Comparison of ENCODE assay signal across 8 mouse cellular contexts in the genomic region with DNA sequence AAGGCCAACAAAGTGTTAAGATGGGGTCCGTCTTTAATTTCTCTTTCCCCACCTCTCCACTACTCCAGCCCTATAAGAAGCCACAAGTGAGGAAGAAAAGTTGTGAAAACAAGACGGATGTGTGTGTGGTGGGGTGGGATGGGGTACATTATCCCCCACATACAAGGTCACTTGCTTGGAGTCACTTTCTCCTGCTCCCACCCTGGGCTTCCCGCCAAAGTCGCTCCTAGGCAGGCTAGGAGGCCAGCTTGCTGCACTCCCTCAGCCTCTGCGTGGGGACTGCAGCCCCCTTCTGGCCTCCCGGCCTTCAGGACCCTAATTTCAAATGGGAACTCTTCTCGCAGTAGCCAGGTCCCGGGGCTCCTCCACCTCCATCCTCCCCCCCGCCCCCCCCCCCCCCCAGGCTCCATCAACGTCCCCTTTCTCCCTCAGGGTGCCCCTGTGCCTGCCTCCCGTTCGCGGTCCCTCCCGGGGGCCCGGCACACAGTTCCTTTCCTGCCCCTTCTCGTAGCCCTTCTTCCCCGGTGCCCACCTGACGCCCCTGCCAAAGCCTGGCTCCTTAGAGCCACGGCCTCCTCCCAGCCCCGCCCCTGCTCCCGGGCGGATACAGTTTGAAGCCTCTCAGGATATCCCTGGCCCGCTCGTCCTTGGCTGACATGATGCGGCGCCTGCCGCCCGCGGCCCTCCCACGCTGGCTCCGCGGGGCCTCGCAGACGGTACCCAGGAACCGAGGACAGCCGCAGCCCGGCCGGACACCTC. TPM values are rescaled to one million over a fixed set of nuclear protein-coding genes. Genes with fewer than 3 reads are reported as not detected.
DNase-seq lines count a peak whose midpoint lies in the region; ATAC-seq and TF ChIP-seq lines count a peak whose summit lies in the region.

No protein-coding gene starts in this region.

- DNase-seq in layer of hippocampus, adult 2 months (ENCODE audit: low spot score in 2 of 2): no peak
- no peak for DNase-seq in layer of hippocampus, adult 18-20 months (ENCODE audit: low spot score in 2 of 2)
- DNase-seq in MEL (ENCODE audit: low read depth, low spot score): peak; percentile 55
- DNase-seq in embryo, embryonic 10.5 days (ENCODE audit: low spot score): peak; percentile 32
- DNase-seq in heart, postnatal 4 days: peak; percentile 43
- no peak for DNase-seq in limb, embryonic 14.5 days (ENCODE audit: low spot score)
- DNase-seq in T-cell, adult 2 months (ENCODE audit: low spot score): no peak

- TF ChIP-seq RAD21 in MEL (IDR thresholded peaks at IDR 0.05; ENCODE audit: low read depth, low read length): no peak

- H3K4me2 ChIP-seq in limb, embryonic 14.5 days (replicated peaks; ENCODE audit: low read depth, low read length, severe bottlenecking): peak overlapping the region; percentile 62
- H3K4me2 ChIP-seq in midbrain, embryonic 13.5 days (replicated peaks): peak overlapping the region; percentile 77

- WGBS in limb, embryonic 14.5 days: 2% methylated on average over 36 of the region's 38 CpGs
- WGBS in midbrain, embryonic 13.5 days: 1% methylated on average over 31 of the region's 38 CpGs

- H3K27me3 ChIP-seq in MEL (ENCODE audit: control insufficient read depth in 1 of 2, insufficient read depth in 2 of 2, low read length in 2 of 2): no peaks in the 10 kb centered on the region
- no peaks in the 10 kb centered on the region for H3K27me3 ChIP-seq in limb, embryonic 14.5 days (ENCODE audit: control insufficient read depth, insufficient read depth, low read length)
- no peaks in the 10 kb centered on the region for H3K27me3 ChIP-seq in midbrain, embryonic 13.5 days

- peak; percentile 75 for ATAC-seq in limb, embryonic 14.5 days (ENCODE audit: low FRiP score, low read depth)
- ATAC-seq in midbrain, embryonic 13.5 days: peak; percentile 84

- peaks cover 10 to 17% of the 10 kb centered on the region in 2 experiments for H3K4me1 ChIP-seq in MEL (ENCODE audit: control insufficient read depth in 1 of 2, insufficient read depth in 2 of 2, low read length in 2 of 2)
- 0 out of 2 replicates have a peak, but pooled peaks cover 6% of the 10 kb centered on the region for H3K4me1 ChIP-seq in limb, embryonic 14.5 days (ENCODE audit: control insufficient read depth, insufficient read depth, low read length)
- peaks cover 17% of the 10 kb centered on the region for H3K4me1 ChIP-seq in midbrain, embryonic 13.5 days (replicated peaks)

- H3K9me3 ChIP-seq in MEL (replicated peaks; ENCODE audit: insufficient read depth, low read length): no peaks in the 10 kb centered on the region
- no peaks in the 10 kb centered on the region for H3K9me3 ChIP-seq in limb, embryonic 14.5 days (ENCODE audit: control insufficient read depth, low read length)
- no peaks in the 10 kb centered on the region for H3K9me3 ChIP-seq in midbrain, embryonic 13.5 days

- H3K9ac ChIP-seq in MEL (ENCODE audit: control insufficient read depth, low read depth, low read length, poor library complexity, severe bottlenecking): peak overlapping the region; percentile 85
- H3K9ac ChIP-seq in limb, embryonic 14.5 days (ENCODE audit: low read depth, low read length, severe bottlenecking): peak overlapping the region; percentile 87
- peak overlapping the region; percentile 87 for H3K9ac ChIP-seq in midbrain, embryonic 13.5 days (replicated peaks)

- peak overlapping the region; percentile 81 for H3K4me3 ChIP-seq in layer of hippocampus, adult 2 months
- H3K4me3 ChIP-seq in MEL (ENCODE audit: control insufficient read depth in 1 of 2, insufficient read depth in 1 of 2, low read depth in 2 of 2, low read length in 2 of 2): peak overlapping the region; percentile 72 to 89
- peak overlapping the region; percentile 92 for H3K4me3 ChIP-seq in limb, embryonic 14.5 days (replicated peaks; ENCODE audit: low read length)
- H3K4me3 ChIP-seq in midbrain, embryonic 13.5 days (replicated peaks): peak overlapping the region; percentile 74

- no peak; a peak in 1 of 4 replicates for TF ChIP-seq EP300 in MEL (IDR thresholded peaks at IDR 0.05; ENCODE audit: low read depth in 1 of 2, low read length in 2 of 2)

- peaks cover 0 to 18% of the 10 kb centered on the region in 2 experiments; a peak in 2 of 4 replicates for H3K36me3 ChIP-seq in MEL (ENCODE audit: control insufficient read depth in 1 of 2, insufficient read depth in 2 of 2, low read length in 2 of 2)
- H3K36me3 ChIP-seq in limb, embryonic 14.5 days (ENCODE audit: control insufficient read depth, insufficient read depth, low read length): 0 out of 2 replicates have a peak, but pooled peaks cover 3% of the 10 kb centered on the region
- H3K36me3 ChIP-seq in midbrain, embryonic 13.5 days: 0 out of 2 replicates have a peak, but pooled peaks cover 2% of the 10 kb centered on the region

- H3K79me2 ChIP-seq in MEL (ENCODE audit: control insufficient read depth, insufficient read depth, low read length, poor library complexity): peaks cover 13% of the 10 kb centered on the region

- TF ChIP-seq CTCF in layer of hippocampus, adult 2 months (conservative IDR thresholded peaks at IDR 0.05): no peak
- no peak for TF ChIP-seq CTCF in MEL (IDR thresholded peaks at IDR 0.05 in 2 of 3, conservative IDR thresholded peaks at IDR 0.05 in 1 of 3; ENCODE audit: control insufficient read depth in 1 of 3, insufficient read depth in 1 of 3, low read depth in 2 of 3, low read length in 3 of 3, poor library complexity in 1 of 3, severe bottlenecking in 1 of 3)

- peak overlapping the region; percentile 91 for H3K27ac ChIP-seq in layer of hippocampus, adult 2 months
- H3K27ac ChIP-seq in MEL (ENCODE audit: control insufficient read depth, low read depth, low read length): no peak overlapping the region; the same call in 1 of the 2 replicates
- H3K27ac ChIP-seq in limb, embryonic 14.5 days (replicated peaks; ENCODE audit: low read depth, low read length): peak overlapping the region; percentile 67
- H3K27ac ChIP-seq in midbrain, embryonic 13.5 days: peak overlapping the region; percentile 70

- TF ChIP-seq POLR2A in MEL (IDR thresholded peaks at IDR 0.05; ENCODE audit: control insufficient read depth in 1 of 2, insufficient read depth in 1 of 2, low read depth in 1 of 2, low read length in 2 of 2, poor library complexity in 1 of 2): 0 out of 4 replicates have a peak, but pooled peaks of 1 of the 2 experiments have one; percentile 50
- TF ChIP-seq POLR2A in limb, embryonic 14.5 days (IDR thresholded peaks at IDR 0.05; ENCODE audit: borderline replicate concordance, extremely low read depth, insufficient read depth, insufficient read length): 0 out of 2 replicates have a peak, but pooled peaks have one; percentile 49

TF ChIP-seq in MEL, 35 proteins besides CTCF, POLR2A, EP300 and RAD21:
- TF ChIP-seq MXI1 (IDR thresholded peaks at IDR 0.05; ENCODE audit: low read depth, low read length) (0 out of 2 replicates have a peak, but pooled peaks have one; percentile 35), ETS1 (IDR thresholded peaks at IDR 0.05; ENCODE audit: low read depth, low read length) (no peak)

RNA-seq across cellular contexts. Expression of a gene that starts 0.6 kb away (rescaled TPM):
- total RNA-seq in layer of hippocampus, adult 2 months (2021): 10 to 100 TPM; 49.0 to 54.7 TPM
- 10 to 100 TPM; 47.3 to 48.9 TPM for total RNA-seq in layer of hippocampus, adult 18-20 months (2021)
- total RNA-seq in MEL (2012; rRNA removed): 13.4 and 13.8 TPM in 2 replicates
- 10 to 100 TPM in 1 of 2 experiments, not detected in 1; 79.9 TPM for polyA plus RNA-seq in MEL (2012; ENCODE audit: insufficient read depth in 1 of 2, insufficient read length in 2 of 2, low read depth in 1 of 2, low replicate concordance in 2 of 2, missing spikeins in 1 of 2)
- total RNA-seq in heart, postnatal 4 days (2021): 10 to 100 TPM; 39.4 to 40.5 TPM
- polyA plus RNA-seq in limb, embryonic 14.5 days (2012; rRNA removed): 61.1 and 63.2 TPM in 2 replicates
- polyA plus RNA-seq in limb, embryonic 14.5 days (2014; fragmentation: Nextera tagmentation; extraction: Ambion mirVana): 63.0 and 69.7 TPM in 2 replicates
- polyA plus RNA-seq in midbrain, embryonic 13.5 days (2015; fragmentation: Nextera tagmentation; extraction: Ambion mirVana): 86.6 and 90.2 TPM in 2 replicates

RNA-seq across cellular contexts. Expression of a gene that starts 0.8 kb away (rescaled TPM):
- total RNA-seq in layer of hippocampus, adult 2 months (2021): 10 to 100 TPM; 19.5 to 20.6 TPM
- 10 to 100 TPM; 19.5 to 21.1 TPM for total RNA-seq in layer of hippocampus, adult 18-20 months (2021)
- 34.3 and 36.0 TPM in 2 replicates for total RNA-seq in MEL (2012; rRNA removed)
- 10 to 100 TPM in 1 of 2 experiments, not detected in 1; 64.8 TPM for polyA plus RNA-seq in MEL (2012; ENCODE audit: insufficient read depth in 1 of 2, insufficient read length in 2 of 2, low read depth in 1 of 2, low replicate concordance in 2 of 2, missing spikeins in 1 of 2)
- total RNA-seq in heart, postnatal 4 days (2021): 10 to 100 TPM; 13.6 to 14.0 TPM
- 62.1 and 68.9 TPM in 2 replicates for polyA plus RNA-seq in limb, embryonic 14.5 days (2012; rRNA removed)
- polyA plus RNA-seq in limb, embryonic 14.5 days (2014; fragmentation: Nextera tagmentation; extraction: Ambion mirVana): 35.6 and 42.6 TPM in 2 replicates
- polyA plus RNA-seq in midbrain, embryonic 13.5 days (2015; fragmentation: Nextera tagmentation; extraction: Ambion mirVana): 67.0 and 70.2 TPM in 2 replicates

RNA-seq across cellular contexts. Expression of a gene that starts 55.3 kb away (rescaled TPM):
- 100 to 1,000 TPM; 478 to 491 TPM for total RNA-seq in layer of hippocampus, adult 2 months (2021)
- total RNA-seq in layer of hippocampus, adult 18-20 months (2021): 100 to 1,000 TPM; 470 to 490 TPM
- 3,309 and 3,407 TPM in 2 replicates for total RNA-seq in MEL (2012; rRNA removed)
- 1,000 to 10,000 TPM; 2,419 to 4,891 TPM for polyA plus RNA-seq in MEL (2012; ENCODE audit: insufficient read depth in 1 of 2, insufficient read length in 2 of 2, low read depth in 1 of 2, low replicate concordance in 2 of 2, missing spikeins in 1 of 2)
- 100 to 1,000 TPM; 724 to 726 TPM for total RNA-seq in heart, postnatal 4 days (2021)
- polyA plus RNA-seq in limb, embryonic 14.5 days (2012; rRNA removed): 1,648 and 3,055 TPM in 2 replicates
- polyA plus RNA-seq in limb, embryonic 14.5 days (2014; fragmentation: Nextera tagmentation; extraction: Ambion mirVana): 2,429 and 2,674 TPM in 2 replicates
- 2,381 and 2,469 TPM in 2 replicates for polyA plus RNA-seq in midbrain, embryonic 13.5 days (2015; fragmentation: Nextera tagmentation; extraction: Ambion mirVana)

Comparison
In these comparisons a context has a peak if more than half of its experiments do, and no peak if none do; other contexts are left out.
1. DNase-seq: peak in MEL (single experiment), embryo, embryonic 10.5 days (single experiment) and heart, postnatal 4 days (single experiment); none in layer of hippocampus, adult 2 months (0 of 2), layer of hippocampus, adult 18-20 months (0 of 2), limb, embryonic 14.5 days (single experiment) and T-cell, adult 2 months (single experiment).
2. Peak in every context shown above with its lines, with median percentiles within 50 percentile points of each other: H3K4me3 ChIP-seq and H3K9ac ChIP-seq.